ENCODE assay signal across 10 mouse cellular contexts in genomic region chr1:135644110-135644509, GRCm38 (mm10). TPM values are rescaled to one million over a fixed set of nuclear protein-coding genes. Genes with fewer than 3 reads are reported as not detected.
A peak's percentile ranks its signal among the peaks of the same experiment; 100 is the strongest.
DNase-seq lines count a peak whose midpoint lies in the region; ATAC-seq and TF ChIP-seq lines count a peak whose summit lies in the region.
"Had no signal": no experiment of that assay in that cellular context is flagged by ENCODE, and none has a peak within 500 bp of the region (broad histone marks: within the 10 kb centered on the region; RNA-seq: fewer than 3 reads in every experiment).

No protein-coding gene starts in this region.

- DNase-seq in lung, adult 2 months = no peak
- DNase-seq in adrenal gland, postnatal 25 days = peak; percentile 37
- DNase-seq: kidney, adult 2 months; spleen, adult 18-20 months had no signal

- 41% methylated on average over 5 of the region's 5 CpGs for WGBS in heart, embryonic 12.5 days
- WGBS in heart, embryonic 11.5 days (ENCODE audit: insufficient replicate concordance) = 55% methylated on average over 5 of the region's 5 CpGs
- 40% methylated on average over 5 of the region's 5 CpGs for WGBS in lung, embryonic 15.5 days
- WGBS in lung, adult 2 months = 26% methylated on average over 5 of the region's 5 CpGs
- WGBS in embryonic facial prominence, embryonic 15.5 days = 57% methylated on average over 5 of the region's 5 CpGs
- 77% methylated on average over 5 of the region's 5 CpGs for WGBS in forebrain, embryonic 12.5 days

- 0 out of 2 replicates have a peak overlapping the region, but pooled peaks have one; percentile 26 for H3K27ac ChIP-seq in heart, embryonic 12.5 days (ENCODE audit: poor library complexity, severe bottlenecking)
- no peak overlapping the region for H3K27ac ChIP-seq in heart, embryonic 11.5 days (ENCODE audit: low read depth, low read length)
- H3K27ac ChIP-seq in lung, embryonic 15.5 days = no peak overlapping the region
- no peak overlapping the region for H3K27ac ChIP-seq in embryonic facial prominence, embryonic 15.5 days (replicated peaks)
- H3K27ac ChIP-seq in forebrain, embryonic 12.5 days = no peak overlapping the region

- H3K27me3 ChIP-seq in heart, embryonic 12.5 days (replicated peaks) = no peaks in the 10 kb centered on the region
- no peaks in the 10 kb centered on the region for H3K27me3 ChIP-seq in heart, embryonic 11.5 days (ENCODE audit: control insufficient read depth, insufficient read depth, low read length)
- H3K27me3 ChIP-seq in lung, embryonic 15.5 days = no peaks in the 10 kb centered on the region
- no peaks in the 10 kb centered on the region for H3K27me3 ChIP-seq in embryonic facial prominence, embryonic 15.5 days
- no peaks in the 10 kb centered on the region for H3K27me3 ChIP-seq in forebrain, embryonic 12.5 days

- H3K36me3 ChIP-seq in heart, embryonic 12.5 days = no peaks in the 10 kb centered on the region
- H3K36me3 ChIP-seq in heart, embryonic 11.5 days (ENCODE audit: control insufficient read depth, insufficient read depth, low read length) = no peaks in the 10 kb centered on the region
- no peaks in the 10 kb centered on the region for H3K36me3 ChIP-seq in lung, embryonic 15.5 days
- H3K36me3 ChIP-seq in embryonic facial prominence, embryonic 15.5 days = no peaks in the 10 kb centered on the region
- no peaks in the 10 kb centered on the region for H3K36me3 ChIP-seq in forebrain, embryonic 12.5 days (replicated peaks)

- H3K9me3 ChIP-seq in heart, embryonic 12.5 days (replicated peaks) = no peaks in the 10 kb centered on the region
- H3K9me3 ChIP-seq in heart, embryonic 11.5 days (replicated peaks; ENCODE audit: control insufficient read depth, low read length) = no peaks in the 10 kb centered on the region
- no peaks in the 10 kb centered on the region for H3K9me3 ChIP-seq in lung, embryonic 15.5 days
- H3K9me3 ChIP-seq in embryonic facial prominence, embryonic 15.5 days (replicated peaks) = no peaks in the 10 kb centered on the region
- no peaks in the 10 kb centered on the region for H3K9me3 ChIP-seq in forebrain, embryonic 12.5 days

- TF ChIP-seq POLR2A in lung, adult 2 months (IDR thresholded peaks at IDR 0.05; ENCODE audit: borderline replicate concordance, extremely low read depth, low read depth, low read length) = no peak

- no peak overlapping the region for H3K4me3 ChIP-seq in heart, embryonic 12.5 days
- no peak overlapping the region for H3K4me3 ChIP-seq in heart, embryonic 11.5 days (ENCODE audit: low read depth, low read length)
- no peak overlapping the region for H3K4me3 ChIP-seq in lung, embryonic 15.5 days
- H3K4me3 ChIP-seq in lung, adult 2 months (replicated peaks; ENCODE audit: extremely low read depth, low read depth, low read length) = no peak overlapping the region
- H3K4me3 ChIP-seq in embryonic facial prominence, embryonic 15.5 days (replicated peaks) = no peak overlapping the region
- H3K4me3 ChIP-seq in forebrain, embryonic 12.5 days (replicated peaks) = no peak overlapping the region

- H3K9ac ChIP-seq in heart, embryonic 12.5 days = no peak overlapping the region
- H3K9ac ChIP-seq in heart, embryonic 11.5 days (ENCODE audit: low read depth, low read length) = no peak overlapping the region
- no peak overlapping the region for H3K9ac ChIP-seq in lung, embryonic 15.5 days
- no peak overlapping the region for H3K9ac ChIP-seq in embryonic facial prominence, embryonic 15.5 days
- H3K9ac ChIP-seq in forebrain, embryonic 12.5 days = no peak overlapping the region

- ATAC-seq in heart, embryonic 12.5 days (ENCODE audit: insufficient number of reproducible peaks, low FRiP score) = peak; percentile 73; the same call in 1 of the 2 replicates
- ATAC-seq in heart, embryonic 11.5 days (replicated peaks; ENCODE audit: insufficient number of reproducible peaks, low FRiP score, low TSS enrichment) = no peak
- peak; percentile 59; the same call in 1 of the 2 replicates for ATAC-seq in lung, embryonic 15.5 days (ENCODE audit: borderline replicate concordance, extremely low read depth, low FRiP score, low TSS enrichment)
- ATAC-seq in embryonic facial prominence, embryonic 15.5 days (ENCODE audit: insufficient number of reproducible peaks, low FRiP score, low TSS enrichment, low read depth) = peak; percentile 47; the same call in 1 of the 2 replicates
- ATAC-seq in forebrain, embryonic 12.5 days (ENCODE audit: low FRiP score) = no peak
- ATAC-seq: activated CD4-positive, CD25-positive, alpha-beta regulatory T cell, adult 4 months had no signal

- H3K4me1 ChIP-seq in heart, embryonic 12.5 days (replicated peaks) = peaks cover 21% of the 10 kb centered on the region
- H3K4me1 ChIP-seq in heart, embryonic 11.5 days (ENCODE audit: control insufficient read depth, insufficient read depth, low read length) = peaks cover 7% of the 10 kb centered on the region
- peaks cover 6% of the 10 kb centered on the region for H3K4me1 ChIP-seq in lung, embryonic 15.5 days
- H3K4me1 ChIP-seq in lung, adult 2 months (ENCODE audit: control insufficient read depth, insufficient read depth, low read length) = peaks cover 5% of the 10 kb centered on the region; the same call in 1 of the 2 replicates
- peaks cover 7% of the 10 kb centered on the region; the same call in 1 of the 2 replicates for H3K4me1 ChIP-seq in embryonic facial prominence, embryonic 15.5 days
- H3K4me1 ChIP-seq in forebrain, embryonic 12.5 days = peaks cover 18% of the 10 kb centered on the region

- no peak for TF ChIP-seq CTCF in lung, adult 2 months (IDR thresholded peaks at IDR 0.05; ENCODE audit: insufficient read depth, low read length)

- no peak overlapping the region for H3K4me2 ChIP-seq in heart, embryonic 12.5 days
- H3K4me2 ChIP-seq in heart, embryonic 11.5 days = no peak overlapping the region
- no peak overlapping the region for H3K4me2 ChIP-seq in lung, embryonic 15.5 days
- H3K4me2 ChIP-seq in embryonic facial prominence, embryonic 15.5 days (replicated peaks) = no peak overlapping the region
- no peak overlapping the region for H3K4me2 ChIP-seq in forebrain, embryonic 12.5 days

RNA-seq across cellular contexts. Expression of gene Nav1, which starts 37.0 kb away (rescaled TPM):
- polyA plus RNA-seq in heart, embryonic 12.5 days (2016; fragmentation: Nextera tagmentation; extraction: Ambion mirVana) = 38.9 and 45.1 TPM in 2 replicates
- 25.2 and 30.8 TPM in 2 replicates for polyA plus RNA-seq in heart, embryonic 11.5 days (2014; fragmentation: Nextera tagmentation; extraction: Ambion mirVana)
- 10.7 and 11.6 TPM in 2 replicates for polyA plus RNA-seq in lung, embryonic 15.5 days (2015; fragmentation: Nextera tagmentation; extraction: Ambion mirVana)
- 19.8 and 21.2 TPM in 2 replicates for polyA plus RNA-seq in lung, adult 2 months (2012; rRNA removed)
- 16.4 and 20.0 TPM in 2 replicates for total RNA-seq in adrenal gland, postnatal 25 days (2021)
- polyA plus RNA-seq in embryonic facial prominence, embryonic 15.5 days (2015; fragmentation: Nextera tagmentation; extraction: Ambion mirVana) = 12.5 and 13.6 TPM in 2 replicates
- polyA plus RNA-seq in forebrain, embryonic 12.5 days (2016; fragmentation: Nextera tagmentation; extraction: Ambion mirVana) = 32.4 and 37.9 TPM in 2 replicates

Comparison
In these comparisons a context has a peak if more than half of its experiments do, and no peak if none do; other contexts are left out.
1. ATAC-seq: peak in heart, embryonic 12.5 days (single experiment), lung, embryonic 15.5 days (single experiment) and embryonic facial prominence, embryonic 15.5 days (single experiment); none in heart, embryonic 11.5 days (single experiment) and forebrain, embryonic 12.5 days (single experiment).